Mouse (Mus musculus) myocyte (in vitro differentiated cells): ENCODE data around the gene Rpl3.

Experiments used
- CEBPB ChIP-seq: IDR thresholded peaks from 2 replicates; pipeline ENCODE4 v1.6.1; 2011; ENCODE audit warnings: mild to moderate bottlenecking, moderate library complexity; ENCODE audit not compliant: poor library complexity, insufficient read depth, severe bottlenecking
- E2F4 ChIP-seq: IDR thresholded peaks from one replicate; pipeline ENCODE4 v1.6.1; 2011; ENCODE audit warnings: mild to moderate bottlenecking, control low read depth, moderate library complexity; ENCODE audit not compliant: insufficient read depth
- MYOG ChIP-seq, 3 experiments: IDR thresholded peaks; one replicate each; pipeline ENCODE4 v1.6.1; 2011; ENCODE audit warnings: control low read depth in 2 of 3, low read depth in 2 of 3, mild to moderate bottlenecking in 2 of 3; ENCODE audit not compliant: insufficient read length in 2 of 3, control insufficient read depth in 1 of 3, insufficient read depth in 1 of 3
- POLR2A ChIP-seq: IDR thresholded peaks from one replicate; pipeline ENCODE4 v1.6.1; 2011; ENCODE audit warnings: low read depth, mild to moderate bottlenecking, control low read depth, moderate library complexity; ENCODE audit not compliant: insufficient read length

DNA sequence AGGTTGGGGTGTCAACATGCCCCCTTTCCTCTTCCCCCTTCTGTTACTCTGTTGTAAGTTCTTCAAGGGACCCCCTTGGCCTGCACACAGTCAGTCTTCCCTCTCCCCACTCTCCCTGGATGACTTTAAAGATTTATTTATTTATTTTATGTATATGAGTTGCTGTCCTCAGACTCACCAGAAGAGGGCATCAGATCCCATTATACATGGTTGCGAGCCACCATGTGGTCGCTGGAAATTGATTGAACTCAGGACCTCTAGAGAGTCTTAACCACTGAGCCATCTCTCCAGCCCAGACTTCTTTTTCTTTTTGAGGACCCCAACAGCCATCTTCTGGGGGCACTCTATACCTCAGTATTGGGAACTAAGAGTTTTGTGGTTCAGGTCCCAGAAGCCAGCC lies 20.8 kb upstream of the Rpl3 start:
- TF ChIP-seq E2F4 (no peak), POLR2A (no peak), MYOG (IDR thresholded peaks at IDR 0.05; ENCODE audit: control insufficient read depth in 1 of 3, insufficient read depth in 1 of 3, insufficient read length in 2 of 3, low read depth in 2 of 3) (no peak), CEBPB (no peak)
